Mouse (Mus musculus) ES-E14 (cell line): ENCODE results near the gene Mta1.

Source experiments
- CHD2 ChIP-seq: IDR thresholded peaks from 2 replicates; pipeline ENCODE4 v1.6.1; 2014; ENCODE audit warnings: mild to moderate bottlenecking, low read depth, low read length, inconsistent platforms
- ZC3H11A ChIP-seq: IDR thresholded peaks from 2 replicates; pipeline ENCODE4 v1.6.1; 2012; ENCODE audit warnings: low read depth, mild to moderate bottlenecking, inconsistent platforms, low read length, borderline replicate concordance
- ZNF384 ChIP-seq: IDR thresholded peaks from 2 replicates; pipeline ENCODE4 v1.6.1; 2012; ENCODE audit warnings: low read depth, low read length, inconsistent platforms

- no peak for TF ChIP-seq CHD2
- no peak for TF ChIP-seq ZNF384
- TF ChIP-seq ZC3H11A, result no peak
Observed at GRCm38 (mm10) chr12:113114856-113115538, 16.9 kb downstream of the Mta1 start.
